Mouse (Mus musculus): Measurements from ENCODE around the gene Slc5a4a. TPM values are rescaled to one million over a fixed set of nuclear protein-coding genes. Genes with fewer than 3 reads are reported as not detected.

Gene Slc5a4a
- not detected in 2 replicates for polyA plus RNA-seq (2015; fragmentation: Nextera tagmentation; extraction: Ambion mirVana)

DNA sequence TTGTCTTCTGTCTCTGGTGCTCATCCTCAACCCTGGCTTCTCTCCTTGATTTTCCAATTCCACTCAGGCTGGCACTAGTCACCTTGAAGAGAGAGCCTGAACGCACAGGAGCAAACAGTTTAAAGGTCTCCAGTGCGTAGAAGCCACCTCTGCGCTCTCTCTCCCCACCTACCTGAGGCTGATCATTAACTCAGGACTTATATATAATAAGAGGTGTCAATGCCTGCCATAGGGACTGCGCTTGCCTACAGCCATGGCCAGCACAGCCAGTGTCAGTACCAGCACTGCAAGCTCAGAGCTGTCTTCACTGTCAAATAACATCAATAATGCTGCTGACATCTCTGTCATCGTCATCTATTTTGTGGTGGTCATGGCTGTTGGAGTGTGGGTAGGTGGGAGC is at the start of gene Slc5a4a:
Gene Slc5a4a (plus strand): TSS at position 174 of the 400 bp plus-strand sequence.
- H3K9ac ChIP-seq (ENCODE audit: low read length) = no peak within 1 kb of the TSS
- H3K4me3 ChIP-seq (ENCODE audit: low read length) = no peak within 1 kb of the TSS
- no peaks in the 10 kb centered on the region for H3K4me1 ChIP-seq (replicated peaks; ENCODE audit: control insufficient read depth, insufficient read depth, low read length)
- no peak for ATAC-seq (ENCODE audit: low read depth)
- no peaks in the 10 kb centered on the region for H3K36me3 ChIP-seq (ENCODE audit: control insufficient read depth, insufficient read depth, low read length)
- H3K9me3 ChIP-seq (ENCODE audit: control insufficient read depth, low read length) = no peaks in the 10 kb centered on the region
- no peak within 1 kb of the TSS for H3K27ac ChIP-seq (ENCODE audit: low read length)
- 61% methylated on average over 5 of the region's 5 CpGs for WGBS
- no peaks in the 10 kb centered on the region for H3K27me3 ChIP-seq (ENCODE audit: control insufficient read depth, insufficient read depth, low read depth, low read length)
- no peak within 1 kb of the TSS for H3K4me2 ChIP-seq (ENCODE audit: low read depth, low read length)

DNA sequence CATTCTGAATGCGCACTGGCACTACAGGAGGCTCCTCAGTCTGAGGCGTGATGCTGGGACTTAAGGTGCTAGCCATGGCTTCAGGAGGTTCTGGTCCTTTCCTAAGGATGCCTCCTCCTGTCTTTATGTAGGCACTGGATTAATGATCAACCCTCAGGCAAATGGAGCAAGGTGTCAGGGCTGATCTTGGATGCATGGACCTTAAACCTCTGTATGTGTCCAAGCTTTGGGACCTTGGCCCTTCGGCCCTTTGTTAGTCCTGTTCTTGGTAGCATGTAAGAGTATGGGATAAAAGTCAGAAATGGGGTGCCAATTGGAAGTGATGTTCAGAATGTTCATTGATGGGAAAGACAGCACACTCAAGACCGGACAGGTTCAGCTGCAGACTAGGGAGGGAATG is 36.4 kb upstream of the Slc5a4a start, which contains the start of gene Slc5a4b:
Gene Slc5a4b (minus strand): TSS at position 101 of the 400 bp plus-strand sequence.
- Histone ChIP-seq H3K4me1 (replicated peaks; ENCODE audit: control insufficient read depth, insufficient read depth, low read length) (no peaks in the 10 kb centered on the region), H3K36me3 (ENCODE audit: control insufficient read depth, insufficient read depth, low read length) (no peaks in the 10 kb centered on the region), H3K9ac (ENCODE audit: low read length) (no peak within 1 kb of the TSS), H3K9me3 (ENCODE audit: control insufficient read depth, low read length) (no peaks in the 10 kb centered on the region), H3K4me2 (ENCODE audit: low read depth, low read length) (no peak within 1 kb of the TSS), H3K27me3 (ENCODE audit: control insufficient read depth, insufficient read depth, low read depth, low read length) (no peaks in the 10 kb centered on the region), H3K27ac (ENCODE audit: low read length) (no peak within 1 kb of the TSS), H3K4me3 (ENCODE audit: low read length) (no peak within 1 kb of the TSS)
- WGBS = 89% methylated on average over 4 of the region's 4 CpGs
- ATAC-seq (ENCODE audit: low read depth) = no peak

DNA sequence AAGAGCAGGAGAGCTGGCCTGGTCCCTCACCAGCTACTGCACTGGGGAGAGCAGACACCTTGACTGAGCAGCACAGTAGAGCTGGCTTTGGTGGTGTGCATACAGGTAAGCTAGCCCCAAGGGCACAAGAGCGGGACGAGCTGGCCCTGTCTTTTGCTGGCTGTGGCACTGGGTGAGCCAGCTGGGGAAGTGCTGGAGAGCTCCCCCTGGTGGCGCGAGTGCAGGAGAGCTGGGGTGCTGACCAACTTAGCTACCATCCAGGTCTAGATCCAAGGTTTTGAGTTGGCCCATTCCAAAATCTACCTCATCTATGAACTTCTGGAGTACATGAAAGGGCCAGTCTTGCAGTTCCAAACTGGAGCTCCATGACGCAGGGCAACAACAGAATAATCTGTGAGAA is 29.3 kb upstream of the Slc5a4a start:
- H3K36me3 ChIP-seq (ENCODE audit: control insufficient read depth, insufficient read depth, low read length) = no peaks in the 10 kb centered on the region
- no peak overlapping the region for H3K4me2 ChIP-seq (ENCODE audit: low read depth, low read length)
- no peaks in the 10 kb centered on the region for H3K9me3 ChIP-seq (ENCODE audit: control insufficient read depth, low read length)
- no peak overlapping the region for H3K27ac ChIP-seq (ENCODE audit: low read length)
- WGBS = 32% methylated on average over 5 of the region's 5 CpGs
- no peak overlapping the region for H3K9ac ChIP-seq (ENCODE audit: low read length)
- no peak overlapping the region for H3K4me3 ChIP-seq (ENCODE audit: low read length)
- no peaks in the 10 kb centered on the region for H3K27me3 ChIP-seq (ENCODE audit: control insufficient read depth, insufficient read depth, low read depth, low read length)
- no peaks in the 10 kb centered on the region for H3K4me1 ChIP-seq (replicated peaks; ENCODE audit: control insufficient read depth, insufficient read depth, low read length)
- ATAC-seq (ENCODE audit: low read depth) = no peak

GRCm38 (mm10) chr10:76118741-76119140 is 28.5 kb upstream of the Slc5a4a start:
- Histone ChIP-seq H3K4me3 (ENCODE audit: low read length) (no peak overlapping the region), H3K27ac (ENCODE audit: low read length) (no peak overlapping the region), H3K9ac (ENCODE audit: low read length) (no peak overlapping the region), H3K36me3 (ENCODE audit: control insufficient read depth, insufficient read depth, low read length) (no peaks in the 10 kb centered on the region), H3K9me3 (ENCODE audit: control insufficient read depth, low read length) (no peaks in the 10 kb centered on the region), H3K4me1 (replicated peaks; ENCODE audit: control insufficient read depth, insufficient read depth, low read length) (no peaks in the 10 kb centered on the region), H3K4me2 (ENCODE audit: low read depth, low read length) (no peak overlapping the region), H3K27me3 (ENCODE audit: control insufficient read depth, insufficient read depth, low read depth, low read length) (no peaks in the 10 kb centered on the region)
- ATAC-seq (ENCODE audit: low read depth) = no peak
- 4% methylated on average over 1 of the region's 1 CpGs for WGBS

GRCm38 (mm10) chr10:76120124-76120711 is 27.0 kb upstream of the Slc5a4a start:
- 32% methylated on average over 4 of the region's 4 CpGs for WGBS

GRCm38 (mm10) chr10:76121495-76121894 is 25.8 kb upstream of the Slc5a4a start:
- H3K36me3 ChIP-seq (ENCODE audit: control insufficient read depth, insufficient read depth, low read length) = no peaks in the 10 kb centered on the region
- no peak overlapping the region for H3K4me3 ChIP-seq (ENCODE audit: low read length)
- H3K9me3 ChIP-seq (ENCODE audit: control insufficient read depth, low read length) = no peaks in the 10 kb centered on the region
- no peak for ATAC-seq (ENCODE audit: low read depth)
- 48% methylated on average over 5 of the region's 5 CpGs for WGBS
- H3K27me3 ChIP-seq (ENCODE audit: control insufficient read depth, insufficient read depth, low read depth, low read length) = no peaks in the 10 kb centered on the region
- no peak overlapping the region for H3K9ac ChIP-seq (ENCODE audit: low read length)
- no peak overlapping the region for H3K4me2 ChIP-seq (ENCODE audit: low read depth, low read length)
- no peaks in the 10 kb centered on the region for H3K4me1 ChIP-seq (replicated peaks; ENCODE audit: control insufficient read depth, insufficient read depth, low read length)
- no peak overlapping the region for H3K27ac ChIP-seq (ENCODE audit: low read length)

More at GRCm38 (mm10) chr10:76120124-76120711, 27.0 kb upstream of the Slc5a4a start:
- no peaks in the 10 kb centered on the region for H3K36me3 ChIP-seq (ENCODE audit: control insufficient read depth, insufficient read depth, low read length)
- H3K4me3 ChIP-seq (ENCODE audit: low read length) = no peak overlapping the region
- H3K9me3 ChIP-seq (ENCODE audit: control insufficient read depth, low read length) = no peaks in the 10 kb centered on the region
- no peak for ATAC-seq (ENCODE audit: low read depth)
- no peak overlapping the region for H3K4me2 ChIP-seq (ENCODE audit: low read depth, low read length)
- no peaks in the 10 kb centered on the region for H3K27me3 ChIP-seq (ENCODE audit: control insufficient read depth, insufficient read depth, low read depth, low read length)
- H3K9ac ChIP-seq (ENCODE audit: low read length) = no peak overlapping the region
- no peak overlapping the region for H3K27ac ChIP-seq (ENCODE audit: low read length)
- no peaks in the 10 kb centered on the region for H3K4me1 ChIP-seq (replicated peaks; ENCODE audit: control insufficient read depth, insufficient read depth, low read length)

DNA sequence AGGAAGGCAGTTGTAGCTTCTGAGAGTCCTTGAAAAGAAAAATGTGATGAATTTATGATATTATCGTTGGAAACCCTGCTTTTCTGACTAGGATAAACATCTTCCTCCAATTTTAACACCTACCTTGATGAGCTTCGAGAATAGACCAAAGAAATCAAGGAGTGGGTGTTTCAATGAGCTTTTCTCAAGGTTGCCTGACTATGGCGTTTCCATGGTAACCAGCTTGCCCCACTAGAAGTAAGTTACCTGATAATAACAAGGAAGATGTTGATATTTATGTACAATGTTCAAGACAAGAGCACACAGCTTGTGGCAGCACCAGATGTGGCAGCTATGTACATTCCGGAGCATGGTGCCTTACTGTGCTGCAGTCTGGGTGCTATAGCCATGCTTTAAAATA is 14.7 kb upstream of the Slc5a4a start:
- H3K9me3 ChIP-seq (ENCODE audit: control insufficient read depth, low read length) = no peaks in the 10 kb centered on the region
- H3K27ac ChIP-seq (ENCODE audit: low read length) = no peak overlapping the region
- 59% methylated on average over 4 of the region's 4 CpGs for WGBS
- no peak for ATAC-seq (ENCODE audit: low read depth)
- H3K4me3 ChIP-seq (ENCODE audit: low read length) = no peak overlapping the region
- no peak overlapping the region for H3K9ac ChIP-seq (ENCODE audit: low read length)
- no peaks in the 10 kb centered on the region for H3K4me1 ChIP-seq (replicated peaks; ENCODE audit: control insufficient read depth, insufficient read depth, low read length)
- no peaks in the 10 kb centered on the region; the same call in 1 of the 2 replicates for H3K27me3 ChIP-seq (ENCODE audit: control insufficient read depth, insufficient read depth, low read depth, low read length)
- H3K4me2 ChIP-seq (ENCODE audit: low read depth, low read length) = no peak overlapping the region
- H3K36me3 ChIP-seq (ENCODE audit: control insufficient read depth, insufficient read depth, low read length) = no peaks in the 10 kb centered on the region

GRCm38 (mm10) chr10:76136318-76136717 is 10.9 kb upstream of the Slc5a4a start:
- H3K9me3 ChIP-seq (ENCODE audit: control insufficient read depth, low read length) = no peaks in the 10 kb centered on the region
- no peak overlapping the region for H3K4me3 ChIP-seq (ENCODE audit: low read length)
- no peaks in the 10 kb centered on the region; the same call in 1 of the 2 replicates for H3K27me3 ChIP-seq (ENCODE audit: control insufficient read depth, insufficient read depth, low read depth, low read length)
- H3K36me3 ChIP-seq (ENCODE audit: control insufficient read depth, insufficient read depth, low read length) = no peaks in the 10 kb centered on the region
- ATAC-seq (ENCODE audit: low read depth) = no peak
- no peak overlapping the region for H3K9ac ChIP-seq (ENCODE audit: low read length)
- H3K27ac ChIP-seq (ENCODE audit: low read length) = no peak overlapping the region
- H3K4me2 ChIP-seq (ENCODE audit: low read depth, low read length) = no peak overlapping the region
- H3K4me1 ChIP-seq (replicated peaks; ENCODE audit: control insufficient read depth, insufficient read depth, low read length) = no peaks in the 10 kb centered on the region
- 67% methylated on average over 2 of the region's 2 CpGs for WGBS

GRCm38 (mm10) chr10:76146846-76147245 is 405 bp upstream of the Slc5a4a start:
- no peak for ATAC-seq (ENCODE audit: low read depth)
- Histone ChIP-seq H3K4me3 (ENCODE audit: low read length) (no peak overlapping the region), H3K9ac (ENCODE audit: low read length) (no peak overlapping the region), H3K4me2 (ENCODE audit: low read depth, low read length) (no peak overlapping the region), H3K36me3 (ENCODE audit: control insufficient read depth, insufficient read depth, low read length) (no peaks in the 10 kb centered on the region), H3K27me3 (ENCODE audit: control insufficient read depth, insufficient read depth, low read depth, low read length) (no peaks in the 10 kb centered on the region), H3K9me3 (ENCODE audit: control insufficient read depth, low read length) (no peaks in the 10 kb centered on the region), H3K27ac (ENCODE audit: low read length) (no peak overlapping the region), H3K4me1 (replicated peaks; ENCODE audit: control insufficient read depth, insufficient read depth, low read length) (no peaks in the 10 kb centered on the region)
- WGBS = 45% methylated on average over 8 of the region's 8 CpGs

All from lung, embryonic 16.5 days (tissue).